Mouse (Mus musculus) brain, embryonic 14.5 days (tissue): ENCODE data around the gene Eps8l1. TPM values are rescaled to one million over a fixed set of nuclear protein-coding genes. Genes with fewer than 3 reads are reported as not detected.

Source experiments
- DNase-seq: peaks from one replicate; pipeline ENCODE4 v3.0.0-alpha.2; 2011; ENCODE audit warnings: low read depth
- CTCF ChIP-seq: fragments of 200-500 bp; IDR thresholded peaks from 2 replicates; pipeline ENCODE4 v1.5.1; 2012; ENCODE audit warnings: inconsistent platforms, mild to moderate bottlenecking, moderate library complexity, borderline replicate concordance; ENCODE audit not compliant: insufficient read depth, insufficient read length; ENCODE audit errors: extremely low read depth
- POLR2A ChIP-seq: fragments of 200-500 bp; IDR thresholded peaks from 2 replicates; pipeline ENCODE4 v1.6.1; 2012; ENCODE audit warnings: mild to moderate bottlenecking, inconsistent platforms, borderline replicate concordance; ENCODE audit not compliant: poor library complexity, insufficient read depth, insufficient read length, severe bottlenecking; ENCODE audit errors: extremely low read depth
- polyA plus RNA-seq: library from polyadenylated mRNA; depleted of rRNA; stranded (reverse); fragments of >200 nt; gene quantifications from 2 replicates; pipeline ENCODE4 v1.2.3, GENCODE M21; 2012; rRNA removed

Eps8l1 gene
- polyA plus RNA-seq, 1 experiment = 6.9 TPM

- TF ChIP-seq POLR2A (no peak), CTCF (no peak)
Observed at GRCm38 (mm10) chr7:4518487-4518886, 58.0 kb downstream of the Eps8l1 start.

GRCm38 (mm10) chr7:4521231-4522003, 60.9 kb downstream of the Eps8l1 start:
- TF ChIP-seq CTCF (no peak), POLR2A (no peak)
- DNase-seq = peak; percentile 20

More at GRCm38 (mm10) chr7:4518487-4518886, 58.0 kb downstream of the Eps8l1 start:
- no peak for DNase-seq

- no peak for TF ChIP-seq POLR2A
- no peak for TF ChIP-seq CTCF
- DNase-seq = no peak
Observed at GRCm38 (mm10) chr7:4522292-4522691, 61.8 kb downstream of the Eps8l1 start.

GRCm38 (mm10) chr7:4523205-4524130, 63.0 kb downstream of the Eps8l1 start:
- TF ChIP-seq POLR2A (no peak), CTCF (no peak)
- no peak for DNase-seq

GRCm38 (mm10) chr7:4524212-4524922, 63.9 kb downstream of the Eps8l1 start, which contains the start of gene Tnni3:
TSS of gene Tnni3 (minus strand) at chr7:4524229.
- TF ChIP-seq CTCF = peak; percentile 69
- DNase-seq = peak; percentile 81

GRCm38 (mm10) chr7:4526341-4527301, 66.1 kb downstream of the Eps8l1 start:
- TF ChIP-seq CTCF = peak; percentile 83
- no peak for TF ChIP-seq POLR2A
- DNase-seq = peak; percentile 95

GRCm38 (mm10) chr7:4527302-4527689, 66.8 kb downstream of the Eps8l1 start:
- TF ChIP-seq CTCF (no peak), POLR2A (no peak)
- DNase-seq = no peak

Other genes with a start within 250 kb of the Eps8l1 start
- 0.03 and 0.04 TPM in 2 replicates for gene Lilra5, start 222.9 kb upstream of the Eps8l1 start, polyA plus RNA-seq
- not detected in 2 replicates for gene Ncr1, start 123.0 kb upstream of the Eps8l1 start, polyA plus RNA-seq
- gene Gp6, start 62.9 kb upstream of the Eps8l1 start, polyA plus RNA-seq = 0.03 and 0.08 TPM in 2 replicates
- gene Rdh13, start 15.0 kb upstream of the Eps8l1 start, polyA plus RNA-seq = 37.8 and 40.5 TPM in 2 replicates
- 61.5 and 104 TPM in 2 replicates for gene Ppp1r12c, start 41.0 kb downstream of the Eps8l1 start, polyA plus RNA-seq
- 3.3 and 3.9 TPM in 2 replicates for gene Tnnt1, start 55.7 kb downstream of the Eps8l1 start, polyA plus RNA-seq
- 4.2 and 4.3 TPM in 2 replicates for gene Tnni3, start 63.6 kb downstream of the Eps8l1 start, polyA plus RNA-seq
- 5.9 and 6.4 TPM in 2 replicates for gene Dnaaf3, start 71.8 kb downstream of the Eps8l1 start, polyA plus RNA-seq
- 103 and 105 TPM in 2 replicates for gene Syt5, start 86.9 kb downstream of the Eps8l1 start, polyA plus RNA-seq
- 0.87 and 1.5 TPM in 2 replicates for gene Ptprh, start 143.4 kb downstream of the Eps8l1 start, polyA plus RNA-seq
- gene Tmem86b, start 170.7 kb downstream of the Eps8l1 start, polyA plus RNA-seq = 55.9 and 89.5 TPM in 2 replicates
- 115 and 130 TPM in 2 replicates for gene Ppp6r1, start 198.3 kb downstream of the Eps8l1 start, polyA plus RNA-seq
- 93.3 and 97.3 TPM in 2 replicates for gene Hspbp1, start 224.4 kb downstream of the Eps8l1 start, polyA plus RNA-seq
- gene Brsk1, start 229.9 kb downstream of the Eps8l1 start, polyA plus RNA-seq = 137 and 161 TPM in 2 replicates